Mouse (Mus musculus) spleen, adult 10 weeks (tissue): Measurements from ENCODE around the gene Phtf2. TPM values are rescaled to one million over a fixed set of nuclear protein-coding genes. Genes with fewer than 3 reads are reported as not detected.

Source experiments
- polyA plus RNA-seq: library from polyadenylated mRNA; stranded (reverse); fragments of 350-450 nt; fragmentation: Illumina TruSeq; extraction: RNeasy Lipid Tissue Mini Kit (QIAGEN cat#74804); gene quantifications from one replicate; pipeline ENCODE4 v1.2.3, GENCODE M21; 2015; ENCODE audit warnings: low replicate concordance; ENCODE audit not compliant: insufficient read depth

Phtf2 gene
- 40.0 TPM for polyA plus RNA-seq

GRCm38 (mm10) chr5:20881915-20882800 is at the start of gene Phtf2, which contains the start of gene Tmem60:
TSS of gene Phtf2 (minus strand) at chr5:20882124.
TSS of gene Tmem60 (plus strand) at chr5:20882191.

Other genes starting within 250 kb of the Phtf2 start
- 34.7 TPM for gene Tmem60, start 67 bp upstream of the Phtf2 start, polyA plus RNA-seq
- 61.5 TPM for gene Rsbn1l, start 74.3 kb upstream of the Phtf2 start, polyA plus RNA-seq
- 64.8 TPM for gene Ptpn12, start 173.8 kb upstream of the Phtf2 start, polyA plus RNA-seq